Mouse (Mus musculus): ENCODE data around the gene Sptbn4. TPM values are rescaled to one million over a fixed set of nuclear protein-coding genes. Genes with fewer than 3 reads are reported as not detected.

The Sptbn4 gene
- polyA plus RNA-seq, 1 experiment from 2014 or later = 0.30 TPM

DNA sequence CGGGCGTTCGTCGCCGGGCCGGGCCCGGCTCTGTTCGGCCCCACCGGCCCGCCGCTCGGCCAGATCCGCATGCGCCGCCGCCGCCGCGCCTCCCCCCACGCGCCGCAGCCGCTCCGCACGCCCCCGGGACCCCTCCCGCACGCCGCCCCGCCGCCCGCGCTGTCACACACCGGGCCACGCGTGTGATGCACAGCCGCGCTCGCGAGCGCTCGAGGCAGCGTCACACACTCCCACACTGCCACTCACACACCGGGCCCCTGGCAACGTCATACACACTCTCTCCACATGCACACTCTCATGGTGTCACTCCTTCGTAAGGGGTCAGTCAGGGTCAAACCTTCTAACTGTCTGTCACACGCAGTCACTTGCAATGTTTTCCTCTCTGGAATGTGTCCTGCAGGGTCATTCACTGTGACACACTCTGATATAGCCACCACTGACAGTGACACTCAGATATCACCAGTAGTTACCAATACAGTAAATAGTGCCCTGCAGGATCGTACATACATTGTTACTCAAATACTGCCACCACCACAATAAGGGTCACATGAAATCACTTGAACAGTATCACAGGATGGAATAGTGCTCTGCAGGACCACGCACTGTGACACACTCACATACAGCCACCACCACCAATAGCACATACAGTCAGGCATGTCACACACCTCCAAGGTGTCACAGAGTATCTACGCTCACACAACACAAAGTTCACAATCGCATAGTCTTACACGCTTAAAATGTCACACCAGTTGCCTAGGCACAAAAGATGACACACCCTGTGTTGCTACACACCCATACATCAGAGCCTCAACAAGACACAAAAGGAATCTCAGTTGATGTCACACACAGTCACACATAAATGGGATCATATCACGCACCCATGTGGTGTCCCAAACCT is 716 bp downstream of the Sptbn4 start:
- DNase-seq (ENCODE audit: low spot score) = peak; percentile 33
- Histone ChIP-seq H3K4me1 (peaks cover 23% of the 10 kb centered on the region), H3K4me3 (peak overlapping the region; percentile 64), H3K9me3 (replicated peaks) (no peaks in the 10 kb centered on the region), H3K36me3 (no peaks in the 10 kb centered on the region), H3K27me3 (ENCODE audit: low read depth, poor library complexity, severe bottlenecking) (peaks cover 45% of the 10 kb centered on the region), H3K27ac (replicated peaks) (peak overlapping the region; percentile 52)
- WGBS = 8% methylated on average over 51 of the region's 53 CpGs

DNA sequence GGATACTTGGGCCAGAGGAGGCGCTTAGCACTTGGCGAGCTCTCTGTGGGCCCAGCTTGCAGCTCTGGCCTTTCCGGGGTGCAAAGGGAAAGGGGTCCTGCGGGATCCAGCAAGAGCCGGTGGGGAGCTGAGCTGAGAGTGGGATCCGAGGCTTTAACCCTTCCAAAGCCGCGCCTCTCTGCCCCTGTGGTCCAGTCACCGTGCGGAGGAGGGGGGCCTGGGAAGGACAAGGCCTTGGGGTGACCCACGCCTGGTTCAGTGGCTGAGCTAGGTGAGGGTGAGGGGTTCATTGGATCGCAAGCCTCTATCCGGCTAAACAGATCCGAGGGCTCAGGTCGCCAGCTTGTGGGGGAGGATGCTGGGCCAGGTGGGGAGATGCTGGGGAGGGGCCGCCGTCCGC is 1.4 kb downstream of the Sptbn4 start:
- peaks cover 23% of the 10 kb centered on the region for H3K4me1 ChIP-seq
- H3K36me3 ChIP-seq = no peaks in the 10 kb centered on the region
- DNase-seq (ENCODE audit: low spot score) = peak; percentile 19
- WGBS = 3% methylated on average over 17 of the region's 18 CpGs
- H3K9me3 ChIP-seq (replicated peaks) = no peaks in the 10 kb centered on the region
- peak overlapping the region; percentile 62 for H3K4me3 ChIP-seq
- H3K27me3 ChIP-seq (ENCODE audit: low read depth, poor library complexity, severe bottlenecking) = peaks cover 45% of the 10 kb centered on the region
- peak overlapping the region; percentile 52 for H3K27ac ChIP-seq (replicated peaks)

DNA sequence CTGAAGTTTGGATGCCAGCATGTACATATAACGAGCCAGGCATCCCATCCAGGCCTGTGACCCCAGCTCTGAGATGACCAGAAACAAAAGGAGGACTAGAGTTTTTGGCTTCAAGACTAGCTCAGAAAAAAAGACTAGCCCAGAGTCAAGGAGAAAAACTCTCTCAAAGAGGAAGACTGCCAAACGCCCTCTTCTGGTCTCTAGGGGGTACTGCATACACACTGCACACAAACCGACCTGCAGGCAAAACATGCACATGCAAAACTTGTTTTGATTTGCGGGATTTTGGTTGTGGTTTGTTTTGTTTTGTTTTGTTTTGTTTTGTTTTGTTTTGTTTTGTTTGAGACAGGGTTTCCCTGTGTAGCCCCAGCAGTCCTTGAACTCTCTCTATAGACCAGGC is 7.5 kb downstream of the Sptbn4 start:
- DNase-seq (ENCODE audit: low spot score) = no peak
- H3K36me3 ChIP-seq = no peaks in the 10 kb centered on the region
- whole genome bisulfite sequencing = 85% methylated on average over 4 of the region's 4 CpGs
- peaks cover 12% of the 10 kb centered on the region for H3K27me3 ChIP-seq (ENCODE audit: low read depth, poor library complexity, severe bottlenecking)
- no peak overlapping the region for H3K4me3 ChIP-seq
- no peaks in the 10 kb centered on the region for H3K4me1 ChIP-seq
- no peaks in the 10 kb centered on the region for H3K9me3 ChIP-seq (replicated peaks)
- no peak overlapping the region for H3K27ac ChIP-seq (replicated peaks)

DNA sequence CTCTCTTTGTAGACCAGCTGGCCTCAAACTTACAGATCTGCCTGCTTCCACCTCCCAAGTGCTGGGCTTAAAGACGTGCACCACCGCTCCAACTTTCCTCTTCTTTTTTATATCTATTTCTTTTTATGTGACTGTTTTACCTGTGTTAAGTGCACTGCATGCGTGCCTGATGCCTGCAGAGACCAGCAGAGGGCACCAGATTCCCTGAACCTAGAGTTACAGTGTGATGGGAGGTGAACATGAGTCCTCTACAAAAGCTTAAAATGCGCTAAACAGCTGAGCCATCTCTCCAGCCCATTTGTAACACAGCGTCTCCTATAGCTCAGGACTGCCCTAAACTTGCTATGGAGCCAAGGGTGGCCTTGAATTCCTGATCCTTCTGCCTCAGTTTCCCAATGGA is 9.9 kb downstream of the Sptbn4 start:
- Histone ChIP-seq H3K4me3 (no peak overlapping the region), H3K36me3 (no peaks in the 10 kb centered on the region), H3K9me3 (replicated peaks) (no peaks in the 10 kb centered on the region), H3K27ac (replicated peaks) (no peak overlapping the region), H3K27me3 (ENCODE audit: low read depth, poor library complexity, severe bottlenecking) (peaks cover 26% of the 10 kb centered on the region), H3K4me1 (no peaks in the 10 kb centered on the region)
- DNase-seq (ENCODE audit: low spot score) = no peak
- 59% methylated on average over 5 of the region's 5 CpGs for WGBS

DNA sequence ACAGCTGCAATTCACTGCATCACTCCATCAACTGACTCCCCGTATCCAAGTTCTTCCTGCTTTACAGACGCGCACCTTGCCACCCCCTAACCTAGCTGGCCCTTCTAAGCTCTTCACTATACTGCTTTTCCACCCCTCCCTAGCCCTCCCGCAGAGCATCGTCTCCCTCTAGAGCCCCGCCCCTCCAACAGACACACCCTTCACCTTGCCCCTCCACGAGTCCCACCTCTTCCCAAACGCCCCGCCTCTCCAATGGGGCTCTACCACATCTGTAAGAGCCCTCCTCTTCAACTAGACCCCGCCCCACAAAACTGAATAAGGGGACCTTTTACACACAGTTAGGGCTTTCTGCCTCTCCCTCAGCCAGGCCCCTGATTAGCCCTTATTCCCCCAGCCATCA is 13.7 kb downstream of the Sptbn4 start:
- 17% methylated on average over 10 of the region's 10 CpGs for WGBS
- Histone ChIP-seq H3K9me3 (replicated peaks) (peaks cover 9% of the 10 kb centered on the region), H3K4me1 (no peaks in the 10 kb centered on the region), H3K4me3 (no peak overlapping the region), H3K27me3 (ENCODE audit: low read depth, poor library complexity, severe bottlenecking) (peaks cover 26% of the 10 kb centered on the region), H3K27ac (replicated peaks) (no peak overlapping the region), H3K36me3 (no peaks in the 10 kb centered on the region)
- no peak for DNase-seq (ENCODE audit: low spot score)

DNA sequence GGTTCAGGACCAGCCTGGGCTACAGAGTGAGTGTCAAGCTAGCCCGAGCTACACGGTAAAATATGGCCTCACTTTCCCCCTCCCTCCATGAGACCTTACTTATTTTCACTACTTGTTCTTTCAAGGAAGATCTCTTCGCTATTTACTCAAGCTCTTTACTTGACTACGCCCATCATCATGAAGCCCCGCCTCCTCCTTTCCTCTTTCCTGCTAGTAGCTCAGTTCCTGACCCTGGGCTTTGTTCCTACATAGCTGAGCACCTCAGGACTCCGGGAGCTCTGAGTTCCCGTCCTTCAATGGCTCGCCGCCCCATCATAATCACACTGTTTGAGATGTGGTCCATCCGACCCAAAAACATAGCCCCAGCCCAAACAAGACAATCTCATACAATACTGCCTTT is 14.1 kb downstream of the Sptbn4 start:
- H3K9me3 ChIP-seq (replicated peaks) = peaks cover 11% of the 10 kb centered on the region
- H3K4me1 ChIP-seq = no peaks in the 10 kb centered on the region
- 29% methylated on average over 10 of the region's 10 CpGs for WGBS
- no peak overlapping the region for H3K4me3 ChIP-seq
- DNase-seq (ENCODE audit: low spot score) = no peak
- H3K36me3 ChIP-seq = no peaks in the 10 kb centered on the region
- peaks cover 26% of the 10 kb centered on the region for H3K27me3 ChIP-seq (ENCODE audit: low read depth, poor library complexity, severe bottlenecking)
- no peak overlapping the region for H3K27ac ChIP-seq (replicated peaks)

DNA sequence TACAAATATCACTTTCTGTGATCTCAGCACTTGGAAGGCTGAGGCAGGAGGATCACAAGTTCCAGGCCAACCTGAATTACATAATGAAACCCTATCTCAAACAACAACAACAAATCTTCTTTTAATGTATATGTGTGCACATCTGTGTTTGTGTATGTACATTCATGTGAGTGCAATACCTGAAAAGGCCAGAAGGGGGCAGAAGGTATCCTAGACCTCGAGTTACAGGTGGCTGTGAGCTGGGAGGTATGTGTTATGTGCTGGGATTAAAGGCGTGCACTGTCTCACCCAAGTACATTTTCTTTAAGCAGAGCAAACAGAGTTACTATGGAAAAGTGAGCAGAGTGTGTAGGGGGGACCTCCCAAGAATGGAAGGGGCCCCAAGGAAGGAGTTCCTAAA is 18.4 kb downstream of the Sptbn4 start:
- 61% methylated on average over 2 of the region's 2 CpGs for WGBS
- Histone ChIP-seq H3K27me3 (ENCODE audit: low read depth, poor library complexity, severe bottlenecking) (peaks cover 14% of the 10 kb centered on the region), H3K4me3 (no peak overlapping the region), H3K36me3 (no peaks in the 10 kb centered on the region), H3K9me3 (replicated peaks) (peaks cover 11% of the 10 kb centered on the region), H3K27ac (replicated peaks) (no peak overlapping the region), H3K4me1 (no peaks in the 10 kb centered on the region)
- no peak for DNase-seq (ENCODE audit: low spot score)

DNA sequence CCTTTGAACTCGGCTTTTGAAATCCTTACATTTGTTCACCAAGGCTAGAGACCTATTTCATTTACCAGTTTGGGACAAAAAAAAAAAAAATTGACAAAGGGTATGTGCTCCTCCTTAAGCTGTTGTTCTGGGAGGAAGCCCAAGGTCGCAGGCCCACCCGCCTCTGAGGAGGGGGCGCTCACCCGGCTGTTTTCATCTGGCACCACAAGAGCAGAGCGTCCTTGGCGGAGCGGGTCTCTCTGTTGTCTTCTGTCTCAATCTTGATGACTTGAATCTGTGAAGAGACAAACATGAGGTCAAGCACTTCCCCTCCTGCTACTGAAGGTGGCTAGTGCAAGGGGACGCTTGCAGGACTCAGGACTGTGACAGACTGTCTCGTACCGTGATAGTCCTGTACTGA is 19.5 kb downstream of the Sptbn4 start:
- 84% methylated on average over 11 of the region's 11 CpGs for WGBS
- DNase-seq (ENCODE audit: low spot score) = no peak

DNA sequence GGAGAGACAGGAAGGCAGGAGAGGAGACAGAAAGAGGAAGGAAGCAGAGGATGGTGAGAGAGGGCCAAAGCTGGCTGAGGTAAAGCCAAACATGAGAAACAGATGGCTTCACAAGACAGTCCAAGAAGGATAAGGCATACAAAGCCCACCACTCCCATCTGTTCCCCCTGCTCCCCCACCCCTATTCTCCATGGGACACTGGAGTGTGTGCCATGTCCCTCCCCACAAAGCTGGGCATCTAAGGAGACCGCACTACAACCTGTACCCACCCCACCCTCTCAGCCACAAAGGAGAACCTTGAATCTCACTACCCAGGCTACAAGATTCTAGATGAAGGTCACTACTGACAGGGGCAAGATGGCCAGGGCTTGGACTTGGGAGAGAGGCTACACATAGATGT is 20.1 kb downstream of the Sptbn4 start:
- Histone ChIP-seq H3K4me1 (no peaks in the 10 kb centered on the region), H3K9me3 (replicated peaks) (peaks cover 20% of the 10 kb centered on the region), H3K27ac (replicated peaks) (no peak overlapping the region), H3K36me3 (no peaks in the 10 kb centered on the region), H3K4me3 (no peak overlapping the region), H3K27me3 (ENCODE audit: low read depth, poor library complexity, severe bottlenecking) (no peaks in the 10 kb centered on the region)
- DNase-seq (ENCODE audit: low spot score) = no peak
- WGBS = 88% methylated on average over 1 of the region's 1 CpGs

More for the DNA sequence above, 19.5 kb downstream of the Sptbn4 start:
- Histone ChIP-seq H3K4me1 (no peaks in the 10 kb centered on the region), H3K9me3 (replicated peaks) (peaks cover 14% of the 10 kb centered on the region), H3K36me3 (no peaks in the 10 kb centered on the region), H3K4me3 (no peak overlapping the region), H3K27ac (replicated peaks) (no peak overlapping the region), H3K27me3 (ENCODE audit: low read depth, poor library complexity, severe bottlenecking) (peaks cover 2% of the 10 kb centered on the region; the same call in 1 of the 2 replicates)

DNA sequence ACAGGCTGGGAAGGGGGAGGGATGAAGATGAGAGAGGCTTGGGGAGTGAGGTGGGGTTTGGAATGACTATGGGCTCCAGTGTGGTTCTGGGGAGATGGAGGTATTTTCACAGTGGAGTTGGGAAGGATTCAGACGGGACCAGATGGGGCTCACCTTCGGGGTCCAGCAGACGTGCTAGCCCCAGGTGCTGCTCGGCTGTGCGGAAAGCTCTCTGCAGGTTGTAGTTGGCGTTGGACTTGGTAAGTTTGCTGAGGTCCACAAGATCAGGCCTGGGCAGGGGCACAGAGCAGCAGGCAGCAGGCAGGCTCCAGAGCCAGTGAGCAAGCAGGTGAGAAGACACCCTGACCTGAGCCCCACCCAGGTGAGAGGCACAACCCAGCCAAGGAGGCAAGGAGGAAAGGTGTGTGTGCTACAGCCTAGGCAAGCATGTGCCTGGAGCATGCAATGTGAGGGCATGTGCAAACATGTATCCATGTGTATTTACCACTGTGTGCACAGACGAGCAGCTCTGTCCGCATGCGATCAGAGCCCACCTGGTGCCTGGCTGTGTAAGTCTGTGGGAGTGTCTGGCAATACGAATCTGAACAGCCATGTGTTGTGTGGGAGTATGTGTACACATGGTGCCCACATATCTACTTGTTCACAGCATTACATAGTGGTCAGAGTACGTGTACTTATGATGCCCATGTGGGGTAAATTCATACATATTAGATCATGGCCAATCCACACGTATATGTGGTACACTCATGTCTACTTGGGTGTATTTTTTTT is 23.7 kb downstream of the Sptbn4 start:
- Histone ChIP-seq H3K27ac (replicated peaks) (no peak overlapping the region), H3K9me3 (replicated peaks) (peaks cover 19% of the 10 kb centered on the region; the same call in 1 of the 2 replicates), H3K36me3 (no peaks in the 10 kb centered on the region), H3K4me3 (no peak overlapping the region), H3K4me1 (no peaks in the 10 kb centered on the region), H3K27me3 (ENCODE audit: low read depth, poor library complexity, severe bottlenecking) (no peaks in the 10 kb centered on the region)
- no peak for DNase-seq (ENCODE audit: low spot score)
- 88% methylated on average over 12 of the region's 12 CpGs for WGBS

DNA sequence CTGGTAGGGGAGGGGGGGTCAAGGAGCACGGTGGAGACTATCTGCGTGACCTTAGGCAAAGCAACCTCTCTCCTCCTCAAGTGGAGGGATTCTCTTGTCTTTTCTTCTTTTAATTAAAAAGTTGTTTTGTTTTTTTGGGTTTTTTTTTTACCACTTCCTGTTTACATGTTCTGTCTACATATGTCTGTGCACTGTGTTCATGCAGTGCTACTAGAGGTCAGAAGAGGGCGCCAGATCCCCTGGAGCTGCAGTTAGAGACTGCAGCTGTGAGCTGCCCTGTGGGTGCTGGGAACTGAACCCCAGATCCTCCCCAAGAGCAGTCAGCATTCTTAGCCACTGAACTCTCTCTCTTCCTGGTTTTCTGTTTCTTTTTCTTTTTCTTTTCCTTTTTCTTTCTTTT is 28.4 kb downstream of the Sptbn4 start:
- no peaks in the 10 kb centered on the region for H3K36me3 ChIP-seq
- no peak overlapping the region for H3K27ac ChIP-seq (replicated peaks)
- no peak overlapping the region for H3K4me3 ChIP-seq
- no peak for DNase-seq (ENCODE audit: low spot score)
- peaks cover 17% of the 10 kb centered on the region; the same call in 1 of the 2 replicates for H3K9me3 ChIP-seq (replicated peaks)
- no peaks in the 10 kb centered on the region for H3K27me3 ChIP-seq (ENCODE audit: low read depth, poor library complexity, severe bottlenecking)
- 73% methylated on average over 3 of the region's 3 CpGs for WGBS
- no peaks in the 10 kb centered on the region for H3K4me1 ChIP-seq

DNA sequence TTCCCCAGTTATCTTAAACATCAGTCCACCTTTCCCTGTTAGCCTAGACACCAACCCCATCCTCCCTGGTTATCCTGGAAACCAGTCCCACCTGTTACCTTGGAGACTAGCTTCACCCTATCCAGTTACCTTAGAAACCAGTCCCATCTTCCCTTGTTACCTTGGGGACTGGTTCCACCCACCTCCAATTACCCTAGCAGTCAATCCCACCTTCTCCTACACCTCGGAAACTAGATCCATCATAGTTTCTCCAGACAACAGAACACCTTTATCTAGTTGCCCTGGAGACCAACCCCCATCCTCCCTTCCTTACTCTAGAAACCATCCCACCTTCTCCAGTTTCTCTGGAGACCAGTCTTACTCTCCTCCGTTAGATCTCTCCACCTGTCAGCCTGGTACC is 30.3 kb downstream of the Sptbn4 start:
- Histone ChIP-seq H3K36me3 (no peaks in the 10 kb centered on the region), H3K9me3 (replicated peaks) (0 out of 2 replicates have a peak, but pooled peaks cover 7% of the 10 kb centered on the region), H3K27me3 (ENCODE audit: low read depth, poor library complexity, severe bottlenecking) (no peaks in the 10 kb centered on the region), H3K27ac (replicated peaks) (no peak overlapping the region), H3K4me3 (no peak overlapping the region), H3K4me1 (no peaks in the 10 kb centered on the region)
- 83% methylated on average over 2 of the region's 2 CpGs for WGBS
- DNase-seq (ENCODE audit: low spot score) = no peak

Data from midbrain, embryonic 10.5 days (tissue).